Mouse (Mus musculus): Measurements from ENCODE around the gene Rnpc3.
A peak's percentile ranks its signal among the peaks of the same experiment; 100 is the strongest.

Rnpc3 gene

DNA sequence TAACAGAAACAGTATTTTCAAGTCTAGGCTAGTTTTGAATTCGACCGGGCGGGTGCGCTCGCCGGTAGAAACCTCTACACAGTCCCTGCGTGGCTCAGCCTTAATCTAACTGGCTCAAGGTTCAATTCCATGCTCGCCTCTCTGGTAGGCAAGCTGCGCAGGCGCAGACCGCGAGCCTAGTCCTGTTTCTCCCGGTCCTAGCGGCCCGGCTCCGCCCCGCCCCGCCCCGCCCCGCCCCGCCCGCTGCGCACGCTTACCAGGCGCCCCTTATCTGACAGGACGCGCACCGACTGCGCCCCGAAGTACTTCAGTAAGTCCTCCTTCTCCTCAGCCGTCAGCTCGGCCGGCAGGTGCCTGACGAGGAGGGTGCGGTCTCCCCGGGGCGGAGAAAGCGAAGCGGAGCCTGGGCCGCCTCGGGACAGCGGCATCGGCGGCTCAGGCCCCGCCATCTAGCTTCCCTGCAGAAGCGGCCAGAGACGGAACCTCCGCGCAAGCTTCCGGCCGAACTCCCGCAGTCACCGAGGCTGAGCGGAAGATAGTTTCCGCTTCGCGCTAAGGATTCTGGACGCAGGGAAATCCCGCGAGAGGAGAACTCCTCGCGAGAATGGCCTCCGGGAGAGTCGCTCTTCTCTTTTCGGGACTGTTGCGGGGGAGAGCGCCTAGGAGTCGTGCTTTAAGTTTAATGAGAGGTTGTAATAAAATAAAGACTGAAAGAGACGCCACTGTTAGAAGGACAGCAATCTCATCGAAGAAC is at the start of gene Rnpc3:
TSS of gene Rnpc3 (minus strand) at position 544 of the 754 bp plus-strand sequence.
- peak; percentile 98 for DNase-seq (ENCODE audit: low spot score)

- peak; percentile 68 for DNase-seq (ENCODE audit: low spot score)
Measured at GRCm38 (mm10) chr3:113656940-113657339, 27.0 kb upstream of the Rnpc3 start.

DNA sequence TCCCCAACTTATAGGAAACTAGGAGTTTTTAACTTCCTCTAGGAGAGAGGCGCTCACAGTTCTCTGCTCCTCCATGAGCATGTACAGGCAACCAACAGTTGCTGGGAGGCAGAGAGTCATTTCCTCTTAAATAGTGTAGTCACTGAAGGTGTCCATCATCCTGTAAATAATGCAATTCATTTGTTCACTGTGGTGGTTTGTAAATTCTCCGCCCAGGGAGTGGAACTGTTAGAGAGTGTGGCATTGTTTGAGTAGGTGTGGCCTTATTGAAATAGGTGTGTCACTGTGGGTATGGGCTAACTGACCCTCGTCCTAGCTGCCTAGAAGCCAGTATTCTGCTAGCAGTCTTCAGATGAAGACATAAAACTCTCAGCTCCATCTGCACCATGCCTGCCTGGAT is 24.4 kb upstream of the Rnpc3 start:
- DNase-seq (ENCODE audit: low spot score): no peak

- DNase-seq (ENCODE audit: low spot score): peak; percentile 67
Measured at GRCm38 (mm10) chr3:113651386-113651785, 21.4 kb upstream of the Rnpc3 start.

DNA sequence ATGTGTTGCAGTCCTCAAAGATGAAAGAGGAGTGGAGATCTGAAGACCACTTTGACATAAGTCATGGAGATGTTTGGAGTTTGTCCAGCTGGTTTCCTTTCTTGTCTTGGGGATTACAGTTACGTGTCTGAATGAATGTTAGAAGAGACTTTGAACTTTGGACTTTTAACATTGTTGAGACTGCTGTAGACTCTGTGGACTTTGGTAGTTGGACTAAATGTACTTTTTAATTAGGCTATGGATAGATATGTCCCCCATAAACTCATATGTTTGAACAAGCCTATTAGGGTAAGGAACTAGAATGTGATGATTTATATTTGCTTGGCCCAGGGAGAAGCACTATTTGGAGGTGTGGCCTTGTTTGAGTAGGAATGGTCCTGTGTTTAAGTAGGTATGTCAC is 9.6 kb upstream of the Rnpc3 start:
- no peak for DNase-seq (ENCODE audit: low spot score)

DNA sequence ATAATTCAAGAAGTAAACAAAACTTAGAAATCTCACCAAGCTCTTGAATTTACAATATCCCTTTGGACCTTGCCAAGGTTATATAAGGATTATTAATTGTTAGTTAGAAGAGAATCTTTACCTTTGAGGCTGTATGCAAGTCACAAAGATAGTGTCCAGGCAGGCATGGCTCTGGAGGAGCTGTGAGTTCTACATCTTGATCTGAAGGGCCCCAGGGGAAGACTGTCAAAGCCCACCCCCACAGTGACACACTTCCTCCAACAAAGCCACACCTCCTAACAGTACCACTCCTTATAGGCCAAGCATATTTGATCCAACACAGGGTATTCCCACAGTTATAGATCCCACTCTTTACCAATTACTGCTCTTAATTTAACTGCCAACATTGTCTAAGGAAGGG is 4.3 kb upstream of the Rnpc3 start:
- no peak for DNase-seq (ENCODE audit: low spot score)

DNA sequence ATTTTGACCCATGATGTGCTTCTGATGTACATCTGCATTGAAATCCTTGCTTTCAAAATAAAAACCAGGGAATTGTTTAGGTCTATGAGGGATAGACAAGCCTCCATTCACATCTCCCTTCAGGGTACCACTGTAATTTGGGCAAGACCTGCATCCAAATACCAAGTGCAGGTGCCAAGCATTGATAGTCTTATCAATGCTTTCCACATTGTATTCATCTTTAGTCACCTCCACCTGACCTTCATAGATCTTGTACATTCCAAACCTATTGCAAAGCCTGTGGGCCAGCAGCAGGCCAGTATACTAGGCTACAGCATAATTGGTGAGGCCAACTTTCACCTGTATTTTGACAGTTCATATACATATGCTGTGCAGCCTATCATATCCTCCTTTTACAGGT is 1.7 kb upstream of the Rnpc3 start:
- no peak for DNase-seq (ENCODE audit: low spot score)

DNA sequence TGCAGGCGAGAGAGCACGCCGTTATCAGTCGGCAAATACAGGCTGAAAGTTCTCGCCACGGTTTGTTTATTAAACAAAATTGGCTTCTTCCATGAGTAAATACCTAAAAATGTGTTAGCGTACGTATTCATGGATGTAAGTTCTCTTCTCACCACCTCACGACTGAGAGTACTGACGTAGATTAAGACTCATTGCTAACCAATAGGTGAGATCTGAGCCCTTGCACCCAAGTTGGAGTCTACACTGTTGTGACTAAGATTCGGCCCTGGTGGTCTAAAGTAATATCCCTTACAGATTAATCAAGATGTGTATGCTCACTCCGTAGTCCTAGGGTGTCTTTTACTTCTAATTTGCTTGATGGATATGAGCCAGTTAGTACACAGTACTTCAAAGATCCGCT is 615 bp upstream of the Rnpc3 start:
- peak; percentile 44 for DNase-seq (ENCODE audit: low spot score)

DNA sequence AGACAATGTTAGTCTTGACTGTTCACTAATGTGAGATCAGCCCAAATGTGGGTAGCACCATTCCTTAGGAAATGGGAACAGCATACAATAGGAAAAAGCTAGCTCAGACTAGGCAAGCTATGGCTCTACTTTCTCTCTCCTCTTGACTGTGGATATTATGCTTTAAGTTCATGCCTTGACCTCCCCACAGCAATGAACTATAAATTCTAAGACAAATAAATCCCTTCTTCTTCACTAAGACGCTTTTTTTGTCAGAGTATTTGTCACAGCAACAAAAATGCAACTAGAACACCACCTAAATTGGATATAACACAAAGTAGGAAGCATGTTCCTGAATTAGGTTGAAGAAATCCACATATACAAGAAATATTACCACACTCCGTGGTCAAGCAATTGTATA is 23.4 kb downstream of the Rnpc3 start, which contains the start of gene Amy1:
TSS of gene Amy1 (minus strand) at position 101 of the 400 bp plus-strand sequence.
- no peak for DNase-seq (ENCODE audit: low spot score)

GRCm38 (mm10) chr3:113590844-113591243 is 39.1 kb downstream of the Rnpc3 start:
- no peak for DNase-seq (ENCODE audit: low spot score)

DNA sequence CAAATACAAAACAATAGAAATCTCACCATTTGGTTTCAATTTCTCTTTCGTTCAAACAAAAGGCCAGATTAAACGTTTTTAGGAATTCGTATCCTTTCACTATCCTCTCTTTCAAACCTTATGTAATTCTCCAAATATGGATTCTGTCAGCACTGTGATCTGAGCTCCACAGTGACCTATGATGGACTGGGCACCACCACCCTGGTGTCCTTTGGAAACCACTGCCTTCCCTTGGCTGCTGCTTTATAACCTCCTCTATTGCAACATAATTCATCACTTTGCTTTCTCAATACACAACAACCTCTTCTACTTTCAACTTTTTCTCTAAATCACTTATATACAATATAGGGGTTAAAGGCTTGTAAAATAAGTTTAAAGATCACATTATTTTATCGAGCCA is 55.4 kb downstream of the Rnpc3 start:
- DNase-seq (ENCODE audit: low spot score): no peak

DNA sequence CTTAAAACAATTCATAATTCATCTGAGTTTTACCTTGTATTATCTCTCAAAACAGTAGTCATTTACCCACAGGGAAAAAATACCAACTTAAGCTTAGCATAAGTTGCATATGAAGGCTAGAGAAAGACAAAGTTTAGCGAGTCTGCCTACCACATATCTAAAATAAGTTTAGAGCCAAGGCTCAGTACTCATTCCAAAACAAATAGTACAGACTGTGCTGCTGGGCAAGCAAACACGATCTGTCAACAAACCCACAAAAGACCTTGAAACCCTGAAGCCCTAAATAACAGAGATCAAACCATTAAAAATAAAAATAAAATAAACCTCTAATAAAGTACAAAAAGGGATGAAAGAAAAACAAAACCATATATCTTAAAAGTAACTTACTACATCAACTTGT is 55.8 kb downstream of the Rnpc3 start:
- DNase-seq (ENCODE audit: low spot score): no peak

GRCm38 (mm10) chr3:113572158-113572557 is 57.8 kb downstream of the Rnpc3 start:
- DNase-seq (ENCODE audit: low spot score): no peak

All from retina, embryonic 14.5 days (tissue).